Mouse (Mus musculus): ENCODE measurements around the gene Map3k12.

The Map3k12 gene

GRCm38 (mm10) chr15:102519211-102520141 lies 2.6 kb upstream of the Map3k12 start:
- DNase-seq (ENCODE audit: low read depth): peak; percentile 40

GRCm38 (mm10) chr15:102518859-102519201 lies 2.0 kb upstream of the Map3k12 start:
- DNase-seq (ENCODE audit: low read depth): no peak

GRCm38 (mm10) chr15:102517976-102518858 lies 1.4 kb upstream of the Map3k12 start, which contains the start of gene Tarbp2:
Tarbp2 (plus strand) TSS chr15:102518192.
- DNase-seq (ENCODE audit: low read depth): peak; percentile 99

- DNase-seq (ENCODE audit: low read depth): no peak
These were observed 739 bp upstream of the Map3k12 start for GRCm38 (mm10) chr15:102517631-102517975.

- no peak for DNase-seq (ENCODE audit: low read depth)
These were observed 571 bp downstream of the Map3k12 start for GRCm38 (mm10) chr15:102516293-102516692.

- DNase-seq (ENCODE audit: low read depth): no peak
These were observed 1.1 kb downstream of the Map3k12 start for GRCm38 (mm10) chr15:102515791-102516190.

GRCm38 (mm10) chr15:102515261-102515660 lies 1.6 kb downstream of the Map3k12 start:
- DNase-seq (ENCODE audit: low read depth): no peak

- DNase-seq (ENCODE audit: low read depth): no peak
These were observed 3.9 kb downstream of the Map3k12 start for GRCm38 (mm10) chr15:102513004-102513403.

- DNase-seq (ENCODE audit: low read depth): no peak
These were observed 4.4 kb downstream of the Map3k12 start for GRCm38 (mm10) chr15:102512471-102512870.

GRCm38 (mm10) chr15:102512010-102512409 lies 4.9 kb downstream of the Map3k12 start:
- no peak for DNase-seq (ENCODE audit: low read depth)

- DNase-seq (ENCODE audit: low read depth): no peak
These were observed 5.5 kb downstream of the Map3k12 start for GRCm38 (mm10) chr15:102511285-102511833.

- DNase-seq (ENCODE audit: low read depth): peak; percentile 75
These were observed 6.1 kb downstream of the Map3k12 start for GRCm38 (mm10) chr15:102510590-102511284.

- no peak for DNase-seq (ENCODE audit: low read depth)
These were observed 6.8 kb downstream of the Map3k12 start for GRCm38 (mm10) chr15:102510110-102510509.

- no peak for DNase-seq (ENCODE audit: low read depth)
These were observed 8.5 kb downstream of the Map3k12 start for GRCm38 (mm10) chr15:102508336-102508735.

- no peak for DNase-seq (ENCODE audit: low read depth)
These were observed 9.3 kb downstream of the Map3k12 start for GRCm38 (mm10) chr15:102507561-102507960.

GRCm38 (mm10) chr15:102506864-102507263 lies 10.0 kb downstream of the Map3k12 start:
- no peak for DNase-seq (ENCODE audit: low read depth)

- no peak for DNase-seq (ENCODE audit: low read depth)
These were observed 10.4 kb downstream of the Map3k12 start for GRCm38 (mm10) chr15:102506464-102506830.

- DNase-seq (ENCODE audit: low read depth): no peak
These were observed 10.9 kb downstream of the Map3k12 start for GRCm38 (mm10) chr15:102505770-102506463.

GRCm38 (mm10) chr15:102505073-102505769 lies 11.6 kb downstream of the Map3k12 start:
- DNase-seq (ENCODE audit: low read depth): no peak

GRCm38 (mm10) chr15:102503924-102504782 lies 12.7 kb downstream of the Map3k12 start:
- DNase-seq (ENCODE audit: low read depth): no peak

Measured in naive thymus-derived CD4-positive, alpha-beta T cell, adult 2 months (primary cell).